9 mouse cellular contexts compared by ENCODE assay signal in genomic region chr17:29603283-29603682, GRCm38 (mm10). TPM values are rescaled to one million over a fixed set of nuclear protein-coding genes. Genes with fewer than 3 reads are reported as not detected.
DNase-seq lines count a peak whose midpoint lies in the region; ATAC-seq and TF ChIP-seq lines count a peak whose summit lies in the region.
"Had no signal": no experiment of that assay in that cellular context is flagged by ENCODE, and none has a peak within 500 bp of the region (broad histone marks: within the 10 kb centered on the region; RNA-seq: fewer than 3 reads in every experiment).

No protein-coding gene starts in this region.

- no peak overlapping the region for H3K4me3 ChIP-seq in C2C12 (ENCODE audit: insufficient read depth, poor library complexity, severe bottlenecking)
- no peak overlapping the region for H3K4me3 ChIP-seq in liver, embryonic 14.5 days (ENCODE audit: insufficient read depth in 1 of 2, low read depth in 2 of 2, low read length in 2 of 2)
- H3K4me3 ChIP-seq: heart, embryonic 13.5 days had no signal

- ATAC-seq in liver, embryonic 14.5 days (ENCODE audit: insufficient read depth), result no peak

- no peak overlapping the region for H3ac ChIP-seq in C2C12 (ENCODE audit: control insufficient read depth, insufficient read length, low read depth)

- no peak overlapping the region for H3K4me2 ChIP-seq in liver, embryonic 14.5 days (ENCODE audit: low read depth)
- H3K4me2 ChIP-seq: heart, embryonic 13.5 days had no signal

- H3K27me3 ChIP-seq in C2C12 (ENCODE audit: control insufficient read depth, insufficient read depth, insufficient read length), result no peaks in the 10 kb centered on the region
- H3K27me3 ChIP-seq in liver, embryonic 14.5 days (ENCODE audit: control insufficient read depth, insufficient read depth, low read length), result no peaks in the 10 kb centered on the region
- H3K27me3 ChIP-seq: heart, embryonic 13.5 days had no signal

- no peaks in the 10 kb centered on the region for H3K36me3 ChIP-seq in C2C12 (ENCODE audit: control insufficient read depth, insufficient read depth)
- H3K36me3 ChIP-seq in liver, embryonic 14.5 days (replicated peaks; ENCODE audit: control insufficient read depth, insufficient read depth, low read depth), result no peaks in the 10 kb centered on the region

- no peaks in the 10 kb centered on the region for H3K4me1 ChIP-seq in liver, embryonic 14.5 days (replicated peaks; ENCODE audit: control insufficient read depth in 2 of 2, insufficient read depth in 2 of 2, low read length in 1 of 2)

- 21% methylated on average over 6 of the region's 6 CpGs for WGBS in liver, embryonic 14.5 days (ENCODE audit: insufficient replicate concordance)

- H3K79me2 ChIP-seq in C2C12 (ENCODE audit: control insufficient read depth, insufficient read depth), result no peaks in the 10 kb centered on the region

- peak; percentile 33 for DNase-seq in T-cell, adult 2 months (ENCODE audit: low spot score)
- DNase-seq in cerebellum, postnatal 25 days, result peak; percentile 91 to 95
- peak; percentile 75 for DNase-seq in gastrocnemius, adult 18-20 months (ENCODE audit: low spot score)
- DNase-seq in kidney, postnatal 10 days, result peak; percentile 91
- peak; percentile 31 to 39 (median 36) for DNase-seq in liver, embryonic 14.5 days (ENCODE audit: low read depth in 3 of 3, low spot score in 3 of 3)
- DNase-seq in ovary, postnatal 36 days (ENCODE audit: low spot score), result peak; percentile 77
- peak; percentile 82 for DNase-seq in thymus, postnatal 4 days

- H3K9me3 ChIP-seq in liver, embryonic 14.5 days (ENCODE audit: control insufficient read depth, low read length), result no peaks in the 10 kb centered on the region
- H3K9me3 ChIP-seq: heart, embryonic 13.5 days had no signal

- peak; percentile 68 for TF ChIP-seq CTCF in C2C12 (IDR thresholded peaks at IDR 0.05; ENCODE audit: control insufficient read depth, insufficient read depth, insufficient read length)
- TF ChIP-seq CTCF in liver, embryonic 14.5 days (IDR thresholded peaks at IDR 0.05; ENCODE audit: low read depth), result peak; percentile 97

- TF ChIP-seq EP300 in liver, embryonic 14.5 days (IDR thresholded peaks at IDR 0.05; ENCODE audit: low read depth), result no peak

- no peak overlapping the region for H3K9ac ChIP-seq in liver, embryonic 14.5 days (replicated peaks)
- H3K9ac ChIP-seq: heart, embryonic 13.5 days had no signal

- no peaks in the 10 kb centered on the region for H3K79me3 ChIP-seq in C2C12 (ENCODE audit: low read depth)

- H3K27ac ChIP-seq in liver, embryonic 14.5 days, result no peak overlapping the region
- H3K27ac ChIP-seq: heart, embryonic 13.5 days had no signal

TF ChIP-seq in C2C12, 6 proteins besides CTCF, POLR2A, EP300 and RAD21:
- TF ChIP-seq MAX (IDR thresholded peaks at IDR 0.05) (no peak), MYOD1 (IDR thresholded peaks at IDR 0.05; ENCODE audit: control insufficient read depth, insufficient read length, low read depth) (no peak), MYOG (IDR thresholded peaks at IDR 0.05; ENCODE audit: control insufficient read depth, extremely low read depth, insufficient read length) (no peak), CEBPB (IDR thresholded peaks at IDR 0.05; ENCODE audit: low read depth) (no peak), FOSL1 (IDR thresholded peaks at IDR 0.05; ENCODE audit: insufficient read depth, low read length, poor library complexity, severe bottlenecking) (no peak), USF1 (IDR thresholded peaks at IDR 0.05; ENCODE audit: low read depth) (no peak)
TF ChIP-seq in C2C12: peak in this region for 0.

RNA-seq across cellular contexts. Expression of gene Rnf8, which starts 11.3 kb away (rescaled TPM):
- 22.7 TPM for polyA plus RNA-seq in C2C12 (2012; fragmentation: generic; extraction: Trizol)
- total RNA-seq in gastrocnemius, adult 18-20 months (2021), result 10 to 100 TPM; 17.4 to 20.1 TPM
- 11.5 and 23.7 TPM in 2 replicates for polyA plus RNA-seq in liver, embryonic 14.5 days (2012; rRNA removed)
- polyA plus RNA-seq in liver, embryonic 14.5 days (2014; fragmentation: Nextera tagmentation; extraction: Ambion mirVana), result 35.9 and 40.4 TPM in 2 replicates

RNA-seq across cellular contexts. Expression of gene Gm28043, which starts 11.4 kb away (rescaled TPM):
- polyA plus RNA-seq in C2C12 (2012; fragmentation: generic; extraction: Trizol), result 0.54 TPM
- under 1 TPM; 0.66 to 0.71 TPM for total RNA-seq in gastrocnemius, adult 18-20 months (2021)
- 1.0 and 1.4 TPM in 2 replicates for polyA plus RNA-seq in liver, embryonic 14.5 days (2012; rRNA removed)
- 0.38 and 1.1 TPM in 2 replicates for polyA plus RNA-seq in liver, embryonic 14.5 days (2014; fragmentation: Nextera tagmentation; extraction: Ambion mirVana)

RNA-seq across cellular contexts. Expression of gene Tmem217, which starts 51.1 kb away (rescaled TPM):
- polyA plus RNA-seq in C2C12 (2012; fragmentation: generic; extraction: Trizol), result not detected
- not detected for total RNA-seq in gastrocnemius, adult 18-20 months (2021)
- polyA plus RNA-seq in liver, embryonic 14.5 days (2012; rRNA removed), result 0.09 TPM in 1 of 2 replicates, not detected in the other
- not detected in 2 replicates for polyA plus RNA-seq in liver, embryonic 14.5 days (2014; fragmentation: Nextera tagmentation; extraction: Ambion mirVana)

RNA-seq across cellular contexts. Expression of gene Tbc1d22b, which starts 53.7 kb away (rescaled TPM):
- polyA plus RNA-seq in C2C12 (2012; fragmentation: generic; extraction: Trizol), result 7.9 TPM
- total RNA-seq in gastrocnemius, adult 18-20 months (2021), result 10 to 100 TPM in 1 of 2 experiments, 1 to 10 TPM in 1; 9.2 to 10.7 TPM
- polyA plus RNA-seq in liver, embryonic 14.5 days (2012; rRNA removed), result 3.3 and 3.6 TPM in 2 replicates
- polyA plus RNA-seq in liver, embryonic 14.5 days (2014; fragmentation: Nextera tagmentation; extraction: Ambion mirVana), result 2.3 and 2.9 TPM in 2 replicates

RNA-seq across cellular contexts. Expression of gene Gm17657, which starts 53.8 kb away (rescaled TPM):
- polyA plus RNA-seq in C2C12 (2012; fragmentation: generic; extraction: Trizol), result not detected
- not detected for total RNA-seq in gastrocnemius, adult 18-20 months (2021)
- polyA plus RNA-seq in liver, embryonic 14.5 days (2012; rRNA removed), result not detected in 2 replicates
- not detected in 2 replicates for polyA plus RNA-seq in liver, embryonic 14.5 days (2014; fragmentation: Nextera tagmentation; extraction: Ambion mirVana)
- polyA plus RNA-seq: heart, embryonic 13.5 days had no signal

Comparison
In these comparisons a context has a peak if more than half of its experiments do, and no peak if none do; other contexts are left out.
1. DNase-seq: peak in every context shown above with its lines; median percentile 93 in cerebellum, postnatal 25 days; 91 in kidney, postnatal 10 days; 82 in thymus, postnatal 4 days; 77 in ovary, postnatal 36 days; 75 in gastrocnemius, adult 18-20 months; 36 in liver, embryonic 14.5 days; 33 in T-cell, adult 2 months.